Mouse (Mus musculus) thymus, adult 2 months (tissue): Measurements from ENCODE around the gene Erf.

Experiments
- CTCF ChIP-seq: fragments of 200-500 bp; IDR thresholded peaks from 2 replicates; pipeline ENCODE4 v1.5.1; 2012; ENCODE audit warnings: mild to moderate bottlenecking, control low read depth, low read length, moderate library complexity, borderline replicate concordance; ENCODE audit not compliant: control insufficient read depth, poor library complexity, insufficient read depth; ENCODE audit errors: extremely low read depth
- POLR2A ChIP-seq: fragments of 200-500 bp; IDR thresholded peaks from 2 replicates; pipeline ENCODE4 v1.6.1; 2012; ENCODE audit warnings: mild to moderate bottlenecking, low read length, control low read depth, moderate library complexity; ENCODE audit not compliant: control insufficient read depth, poor library complexity, insufficient read depth; ENCODE audit errors: extremely low read depth

DNA sequence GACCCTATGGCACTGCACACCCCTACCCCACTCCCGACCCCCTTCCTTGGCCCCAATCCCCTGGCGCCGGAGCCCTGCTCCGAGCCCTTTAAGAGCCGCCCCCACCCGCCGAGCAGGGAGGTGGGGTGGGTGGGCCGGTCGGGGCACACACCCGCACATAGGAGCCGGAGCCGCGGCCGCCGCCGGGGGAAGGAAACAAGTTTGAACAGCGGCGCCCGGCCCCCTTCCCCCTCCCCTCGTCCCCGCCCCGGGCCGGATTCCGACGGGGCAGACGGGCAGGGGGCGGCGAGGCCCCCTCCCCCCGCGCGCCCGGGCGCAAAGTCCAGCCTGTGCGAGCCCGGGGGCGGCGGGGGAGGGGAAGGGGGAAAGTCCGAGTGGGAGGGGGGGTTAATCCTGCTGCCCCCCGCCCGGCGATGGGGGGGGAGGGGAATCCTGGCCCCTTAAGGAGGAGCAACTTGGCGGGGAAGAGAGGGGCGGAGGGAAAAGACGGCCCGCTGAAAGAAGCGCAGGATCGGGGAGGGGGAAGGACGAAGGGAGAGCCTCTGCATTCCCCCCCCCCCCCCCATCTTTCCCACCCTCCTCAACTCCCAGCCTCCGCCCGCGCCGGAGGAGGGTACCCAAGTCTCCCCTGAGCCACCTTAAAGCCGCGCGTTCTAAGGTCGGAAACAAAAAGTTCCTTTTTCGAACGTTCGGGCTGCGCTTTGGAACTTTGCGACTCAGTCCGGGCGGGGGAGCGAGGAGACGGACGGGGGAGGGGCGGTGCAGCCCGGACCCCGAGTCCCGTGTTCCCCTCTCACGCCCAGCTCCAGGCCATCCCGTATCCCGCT is 1.0 kb downstream of the Erf start:
- TF ChIP-seq CTCF (no peak), POLR2A (no peak)
